In the genomic region with DNA sequence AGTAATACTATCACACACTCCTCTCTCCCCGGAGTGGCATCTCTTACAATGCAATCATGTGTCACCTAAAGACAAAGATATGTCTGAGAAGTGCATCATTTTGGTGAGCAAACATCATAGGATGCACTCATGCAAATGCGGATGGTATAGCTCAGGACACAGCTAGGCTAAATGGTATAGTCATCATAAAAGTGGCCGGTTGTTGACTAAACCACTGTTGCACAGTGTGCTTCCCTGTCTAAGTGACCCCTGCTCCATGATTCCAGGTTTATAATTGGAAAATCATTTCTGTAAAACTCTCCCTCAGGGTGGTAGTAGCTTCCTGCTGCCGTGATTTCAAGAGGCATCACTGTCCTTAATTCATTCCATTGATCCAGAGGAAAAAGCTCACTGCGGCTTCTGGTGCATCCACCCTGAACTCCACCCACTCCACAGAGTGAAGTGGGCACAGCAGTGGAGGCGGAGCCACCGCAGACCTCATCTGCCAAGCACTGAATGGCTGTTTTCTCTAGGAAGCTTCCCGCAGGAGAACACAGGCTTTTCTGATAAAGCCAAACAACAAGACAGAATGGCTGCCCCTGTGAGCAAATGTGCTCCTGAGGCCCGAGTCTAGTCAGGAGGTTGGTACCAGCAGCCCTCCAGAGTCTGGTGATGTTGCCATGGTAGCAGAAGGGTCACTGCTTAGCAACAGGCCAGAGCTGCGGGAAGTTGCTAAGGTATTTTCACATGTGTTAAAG, we compare ENCODE assay signal across 10 mouse cellular contexts. TPM values are rescaled to one million over a fixed set of nuclear protein-coding genes. Genes with fewer than 3 reads are reported as not detected.
DNase-seq lines count a peak whose midpoint lies in the region; ATAC-seq and TF ChIP-seq lines count a peak whose summit lies in the region.
"Had no signal": no experiment of that assay in that cellular context is flagged by ENCODE, and none has a peak within 500 bp of the region (broad histone marks: within the 10 kb centered on the region; RNA-seq: fewer than 3 reads in every experiment).

No protein-coding gene starts in this region.

- ATAC-seq in hindbrain, embryonic 11.5 days (ENCODE audit: low FRiP score) = peak; percentile 91

- TF ChIP-seq EP300 in heart, adult 2 months (IDR thresholded peaks at IDR 0.05; ENCODE audit: insufficient read depth, low read depth, low read length) = no peak

- no peaks in the 10 kb centered on the region for H3K79me2 ChIP-seq in heart, adult 2 months (replicated peaks; ENCODE audit: control insufficient read depth, insufficient read depth, low read length)

- WGBS in heart, adult 2 months = 63% methylated on average over 10 of the region's 10 CpGs
- 50% methylated on average over 10 of the region's 10 CpGs for WGBS in hindbrain, embryonic 11.5 days

- no peak overlapping the region for H3K4me2 ChIP-seq in hindbrain, embryonic 11.5 days (replicated peaks; ENCODE audit: low read depth, low read length)
- H3K4me2 ChIP-seq: heart, embryonic 13.5 days; lung, embryonic 14.5 days had no signal

- H3K27me3 ChIP-seq in heart, adult 2 months (ENCODE audit: control insufficient read depth, insufficient read depth, low read length) = no peaks in the 10 kb centered on the region
- H3K27me3 ChIP-seq in hindbrain, embryonic 11.5 days (ENCODE audit: control insufficient read depth, insufficient read depth, low read length) = no peaks in the 10 kb centered on the region
- H3K27me3 ChIP-seq: heart, embryonic 13.5 days had no signal

- H3K27ac ChIP-seq in heart, adult 2 months = no peak overlapping the region
- peak overlapping the region; percentile 68 for H3K27ac ChIP-seq in hindbrain, embryonic 11.5 days (ENCODE audit: low read depth, low read length)
- no peak overlapping the region for H3K27ac ChIP-seq in gastrocnemius, adult 2 months
- H3K27ac ChIP-seq: heart, embryonic 13.5 days had no signal

- H3K4me3 ChIP-seq in heart, adult 2 months = no peak overlapping the region
- no peak overlapping the region for H3K4me3 ChIP-seq in hindbrain, embryonic 11.5 days (ENCODE audit: low read depth, low read length)
- H3K4me3 ChIP-seq in gastrocnemius, adult 2 months = no peak overlapping the region
- H3K4me3 ChIP-seq: heart, embryonic 13.5 days had no signal

- TF ChIP-seq POLR2A in heart, adult 2 months (IDR thresholded peaks at IDR 0.05; ENCODE audit: insufficient read depth, low read depth, low read length) = no peak

- no peaks in the 10 kb centered on the region; the same call in 1 of the 2 replicates for H3K4me1 ChIP-seq in heart, adult 2 months (ENCODE audit: control insufficient read depth, insufficient read depth, low read length)
- H3K4me1 ChIP-seq in hindbrain, embryonic 11.5 days (replicated peaks; ENCODE audit: control insufficient read depth, insufficient read depth, low read length) = peaks cover 6% of the 10 kb centered on the region

- no peaks in the 10 kb centered on the region for H3K36me3 ChIP-seq in heart, adult 2 months (ENCODE audit: control insufficient read depth, insufficient read depth, low read length)
- H3K36me3 ChIP-seq in hindbrain, embryonic 11.5 days (ENCODE audit: control insufficient read depth, insufficient read depth, low read length) = no peaks in the 10 kb centered on the region
- H3K36me3 ChIP-seq: heart, embryonic 13.5 days had no signal

- peak; percentile 25 for DNase-seq in heart, adult 11 months
- DNase-seq in heart, adult 2 months = no peak
- peak; percentile 62 for DNase-seq in hindbrain, embryonic 11.5 days (ENCODE audit: low spot score)
- DNase-seq in left cerebral cortex, postnatal 14 days (ENCODE audit: low spot score in 2 of 2) = peak; percentile 52 to 76
- peak; percentile 66 to 87 for DNase-seq in right cerebral cortex, postnatal 10 days (ENCODE audit: low spot score in 2 of 2)
- DNase-seq in spleen, adult 12 weeks (ENCODE audit: low spot score) = no peak
- DNase-seq in gastrocnemius, adult 2 months = no peak
- no peak for DNase-seq in urinary bladder, postnatal 25 days (ENCODE audit: low spot score)

- H3K9ac ChIP-seq in heart, adult 2 months (ENCODE audit: low read depth, low read length) = no peak overlapping the region
- no peak overlapping the region for H3K9ac ChIP-seq in hindbrain, embryonic 11.5 days (ENCODE audit: low read depth, low read length)
- H3K9ac ChIP-seq: heart, embryonic 13.5 days; lung, embryonic 14.5 days had no signal

- H3K9me3 ChIP-seq in hindbrain, embryonic 11.5 days (ENCODE audit: control insufficient read depth, low read length) = no peaks in the 10 kb centered on the region
- H3K9me3 ChIP-seq: heart, embryonic 13.5 days had no signal

- intact Hi-C loops in heart, adult 2 months (cut with DNase I) = no loop called here
- intact Hi-C loops in left cerebral cortex, postnatal 14 days (cut with DNase I) = no loop called here
- intact Hi-C loops in gastrocnemius, adult 2 months (cut with DNase I) = no loop called here

- no peak for TF ChIP-seq CTCF in heart, adult 2 months (IDR thresholded peaks at IDR 0.05)
- TF ChIP-seq CTCF in gastrocnemius, adult 2 months (IDR thresholded peaks at IDR 0.05) = no peak

RNA-seq across cellular contexts. Expression of a gene that starts 38.9 kb away (rescaled TPM):
- total RNA-seq in heart, adult 2 months (2021) = 100 to 1,000 TPM; 477 to 494 TPM
- 69.3 and 113 TPM in 2 replicates for polyA plus RNA-seq in heart, adult 2 months (2012; rRNA removed)
- polyA plus RNA-seq in hindbrain, embryonic 11.5 days (2014; fragmentation: Nextera tagmentation; extraction: Ambion mirVana) = 189 and 224 TPM in 2 replicates
- 100 to 1,000 TPM; 327 to 341 TPM for total RNA-seq in left cerebral cortex, postnatal 14 days (2021)
- 100 to 1,000 TPM; 492 to 547 TPM for total RNA-seq in gastrocnemius, adult 2 months (2021)

Comparison
In these comparisons a context has a peak if more than half of its experiments do, and no peak if none do; other contexts are left out.
1. DNase-seq: peak in heart, adult 11 months (single experiment), hindbrain, embryonic 11.5 days (single experiment), left cerebral cortex, postnatal 14 days (2 of 2) and right cerebral cortex, postnatal 10 days (2 of 2); none in heart, adult 2 months (0 of 2), spleen, adult 12 weeks (single experiment), gastrocnemius, adult 2 months (single experiment) and urinary bladder, postnatal 25 days (single experiment).